Mouse (Mus musculus) thymus, postnatal 0 days (tissue): ENCODE data around the gene Smim1. TPM values are rescaled to one million over a fixed set of nuclear protein-coding genes. Genes with fewer than 3 reads are reported as not detected.

ENCODE experiments used
- DNase-seq: peaks from one replicate; pipeline ENCODE4 v3.0.0-alpha.2; 2015; ENCODE audit warnings: low spot score
- polyA plus RNA-seq: library from polyadenylated mRNA; unstranded; fragments of >200 nt; fragmentation: Nextera tagmentation; extraction: Ambion mirVana; gene quantifications from 2 replicates; pipeline ENCODE4 v1.2.1, GENCODE M21; 2015

Gene Smim1
- 8.8 and 11.7 TPM in 2 replicates for polyA plus RNA-seq

- peak; percentile 24 for DNase-seq
These were observed at the start of gene Smim1 for GRCm38 (mm10) chr4:154025641-154026440. TSS of gene Smim1 (minus strand) at chr4:154026230.

- no peak for DNase-seq
These were observed 45.9 kb upstream of the Smim1 start for GRCm38 (mm10) chr4:154071941-154072340.

GRCm38 (mm10) chr4:154071521-154071920 lies 45.5 kb upstream of the Smim1 start:
- DNase-seq: no peak

- DNase-seq: no peak
These were observed 44.9 kb upstream of the Smim1 start for GRCm38 (mm10) chr4:154070896-154071295.

- peak; percentile 29 for DNase-seq
These were observed 39.1 kb upstream of the Smim1 start for GRCm38 (mm10) chr4:154064827-154065773.

GRCm38 (mm10) chr4:154057696-154058095 lies 31.7 kb upstream of the Smim1 start:
- no peak for DNase-seq

- no peak for DNase-seq
These were observed 30.6 kb upstream of the Smim1 start for GRCm38 (mm10) chr4:154056661-154057060.

- no peak for DNase-seq
These were observed 30.0 kb upstream of the Smim1 start for GRCm38 (mm10) chr4:154056046-154056445.

GRCm38 (mm10) chr4:154055482-154055881 lies 29.5 kb upstream of the Smim1 start:
- DNase-seq: no peak

- no peak for DNase-seq
These were observed 27.0 kb upstream of the Smim1 start for GRCm38 (mm10) chr4:154053065-154053464.

GRCm38 (mm10) chr4:154051401-154051800 lies 25.4 kb upstream of the Smim1 start:
- DNase-seq: no peak

GRCm38 (mm10) chr4:154045837-154046236 lies 19.8 kb upstream of the Smim1 start:
- no peak for DNase-seq

- DNase-seq: no peak
These were observed 16.5 kb upstream of the Smim1 start, which contains the start of gene Ccdc27 for GRCm38 (mm10) chr4:154042577-154042976. TSS of gene Ccdc27 (minus strand) at chr4:154042677.

- DNase-seq: no peak
These were observed 11.1 kb upstream of the Smim1 start for GRCm38 (mm10) chr4:154037123-154037522.

- no peak for DNase-seq
These were observed 2.6 kb upstream of the Smim1 start for GRCm38 (mm10) chr4:154028646-154029045.

GRCm38 (mm10) chr4:154028066-154028465 lies 2.0 kb upstream of the Smim1 start:
- no peak for DNase-seq

GRCm38 (mm10) chr4:154026441-154026761 lies 371 bp upstream of the Smim1 start:
- DNase-seq: no peak

- no peak for DNase-seq
These were observed 1.1 kb downstream of the Smim1 start for GRCm38 (mm10) chr4:154024729-154025521.

- DNase-seq: no peak
These were observed 2.1 kb downstream of the Smim1 start for GRCm38 (mm10) chr4:154023754-154024601.

- DNase-seq: no peak
These were observed 3.2 kb downstream of the Smim1 start for GRCm38 (mm10) chr4:154022844-154023243.
